Mouse (Mus musculus) left cerebral cortex, postnatal 14 days (tissue): ENCODE measurements around the gene Vmn1r82. TPM values are rescaled to one million over a fixed set of nuclear protein-coding genes. Genes with fewer than 3 reads are reported as not detected.

ENCODE experiments used
- DNase-seq, 2 experiments: peaks; one replicate each; pipeline ENCODE4 v3.0.0; 2021 to 2022; ENCODE audit warnings: low spot score in 2 of 2, mixed read lengths in 1 of 2
- intact Hi-C: fragments of 180-260 bp; cut with DNase I; formaldehyde crosslinking; loops from one replicate; pipeline ENCODE4 v1.15.1; 2025
- long read RNA-seq, 2 experiments: library from polyadenylated mRNA; stranded (forward); transcript quantifications; one replicate each; pipeline ENCODE4 v2.0.0; 2021
- total RNA-seq, 2 experiments: library from RNA; stranded (reverse); gene quantifications; 2 replicates each; pipeline ENCODE4 v1.2.3; 2021

Vmn1r82 gene
- not detected for total RNA-seq
- long read RNA-seq, experiment 1, result 0 reads
- long read RNA-seq, experiment 2, result 0 reads

GRCm38 (mm10) chr7:12300130-12300529 is at the start of gene Vmn1r82:
TSS of gene Vmn1r82 (plus strand) at chr7:12300430.
- intact Hi-C loops, result no loop called here
- DNase-seq, result no peak

GRCm38 (mm10) chr7:12268169-12268568 is 32.1 kb upstream of the Vmn1r82 start, which contains the start of gene Vmn1r81:
TSS of gene Vmn1r81 (minus strand) at chr7:12268269.
- intact Hi-C loops, result no loop called here
- DNase-seq, result no peak

- DNase-seq, result no peak
- intact Hi-C loops, result no loop called here
Measured at GRCm38 (mm10) chr7:12329381-12329780, 29.2 kb downstream of the Vmn1r82 start, which contains the start of gene Vmn1r83. TSS of gene Vmn1r83 (minus strand) at chr7:12329481.

Other genes with a start within 250 kb of the Vmn1r82 start
- gene Vmn1r78, start 150.2 kb upstream of the Vmn1r82 start, total RNA-seq, result not detected
- not detected for gene Vmn1r79, start 129.2 kb upstream of the Vmn1r82 start, total RNA-seq
- not detected for gene Vmn1r80, start 111.1 kb upstream of the Vmn1r82 start, total RNA-seq
- gene Vmn1r81, start 32.2 kb upstream of the Vmn1r82 start, total RNA-seq, result not detected
- gene Vmn1r83, start 29.1 kb downstream of the Vmn1r82 start, total RNA-seq, result under 1 TPM in 1 of 2 experiments, not detected in 1; 0.11 TPM
- gene Vmn1r84, start 68.8 kb downstream of the Vmn1r82 start, total RNA-seq, result not detected
- gene Zfp551, start 122.3 kb downstream of the Vmn1r82 start, total RNA-seq, result 1 to 10 TPM; 6.6 to 7.7 TPM
- gene Zfp606, start 177.9 kb downstream of the Vmn1r82 start, total RNA-seq, result 10 to 100 TPM; 12.4 to 13.0 TPM
- not detected for gene 2900092C05Rik, start 212.1 kb downstream of the Vmn1r82 start, total RNA-seq